Mouse (Mus musculus) gastrocnemius, postnatal 10 days (tissue): ENCODE measurements around the gene Ccm2. TPM values are rescaled to one million over a fixed set of nuclear protein-coding genes. Genes with fewer than 3 reads are reported as not detected.

Experiments used
- DNase-seq: peaks from one replicate; pipeline ENCODE4 v3.0.0; 2021; ENCODE audit warnings: mixed read lengths
- total RNA-seq, 2 experiments: library from RNA; stranded (reverse); gene quantifications; 2 replicates each; pipeline ENCODE4 v1.2.3; 2021

The Ccm2 gene
- total RNA-seq, 2 experiments from 2014 or later = 25.9 to 28.1 TPM

DNA sequence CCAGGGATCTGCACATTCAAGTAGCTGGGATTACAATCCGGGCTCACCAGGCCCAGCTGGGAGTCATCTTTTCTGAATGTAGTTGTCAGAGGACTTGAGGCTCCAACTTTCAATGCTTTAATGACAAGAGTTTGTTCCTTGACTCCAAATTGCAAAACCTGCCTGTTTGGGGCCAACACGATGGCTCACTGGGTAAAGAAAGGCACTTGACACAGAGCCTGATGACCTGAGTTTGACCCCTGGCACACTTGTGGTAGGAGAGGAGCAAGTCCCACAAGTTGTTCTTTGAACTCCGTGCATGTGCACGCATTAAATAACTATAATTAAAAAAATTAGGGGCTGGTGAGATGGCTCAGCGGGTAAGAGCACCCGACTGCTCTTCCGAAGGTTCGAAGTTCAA, 16.7 kb upstream of the Ccm2 start:
- DNase-seq = no peak

DNA sequence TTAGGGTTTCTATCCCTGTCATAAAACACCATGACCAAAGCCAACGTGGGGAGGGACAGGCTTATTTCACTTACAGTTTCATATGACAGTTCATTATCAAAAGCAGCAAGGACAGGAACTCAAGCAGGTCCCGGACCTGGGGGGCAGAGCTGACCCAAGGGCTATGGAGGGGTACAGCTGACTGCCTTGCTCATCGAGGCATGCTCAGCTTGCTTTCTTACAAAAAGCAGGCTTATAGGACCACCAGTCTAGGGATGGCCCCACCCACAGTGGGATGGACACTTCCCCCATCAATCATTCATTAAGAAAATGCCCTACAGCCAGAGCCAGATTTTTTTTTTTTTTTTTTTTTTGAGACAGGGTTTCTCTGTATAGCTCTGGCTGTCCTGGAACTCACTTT, 15.9 kb upstream of the Ccm2 start:
- no peak for DNase-seq

DNA sequence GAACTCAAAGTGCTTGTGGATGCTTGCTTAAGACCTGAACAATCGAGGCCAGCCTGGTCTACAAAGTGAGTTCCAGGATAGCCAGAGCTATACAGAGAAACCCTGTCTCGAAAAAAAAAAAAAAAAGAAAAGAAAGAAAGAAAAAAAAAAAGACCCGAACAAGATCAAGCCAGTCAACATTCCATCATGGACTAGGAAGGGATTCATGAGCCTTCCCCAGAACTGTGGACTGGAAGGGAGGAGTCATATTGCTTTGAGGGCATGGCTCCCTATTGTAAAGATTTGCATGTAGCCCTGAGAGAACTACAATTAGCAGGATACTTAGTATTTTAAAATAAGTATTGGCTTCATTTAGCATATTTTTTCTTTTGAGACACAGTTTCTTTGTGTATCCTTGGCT, 2.0 kb upstream of the Ccm2 start:
- DNase-seq = no peak

DNA sequence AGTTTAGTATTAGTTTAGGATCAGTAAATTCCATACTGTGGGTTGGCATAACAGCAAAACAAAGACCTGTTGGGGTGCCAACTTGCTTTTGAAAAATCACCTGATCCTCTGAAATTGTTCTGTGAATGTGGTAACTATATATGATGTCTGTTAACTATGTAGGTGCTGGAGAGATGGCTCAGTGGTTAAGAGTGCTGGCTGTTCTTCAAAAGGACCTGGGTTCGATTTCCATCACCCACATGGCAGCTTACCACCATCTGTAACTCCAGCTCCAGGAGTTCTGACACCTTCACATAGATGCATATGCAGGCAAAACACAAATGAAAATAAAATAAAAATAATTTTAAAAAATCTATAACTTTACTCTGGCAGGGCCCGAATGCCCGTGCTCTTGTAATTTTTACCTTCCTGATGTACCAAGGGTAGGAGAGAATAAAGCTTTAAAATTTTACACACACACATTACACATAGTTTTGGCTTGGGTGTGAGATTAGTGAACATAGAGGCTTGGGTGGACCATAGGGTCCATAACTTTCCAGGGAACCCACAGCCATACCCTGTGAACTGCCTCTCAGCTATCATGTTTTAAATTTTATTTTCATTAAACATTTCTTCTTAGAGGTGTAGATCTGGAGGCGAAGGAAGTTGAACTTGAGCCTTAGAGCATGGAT, 1.4 kb upstream of the Ccm2 start:
- DNase-seq = no peak

DNA sequence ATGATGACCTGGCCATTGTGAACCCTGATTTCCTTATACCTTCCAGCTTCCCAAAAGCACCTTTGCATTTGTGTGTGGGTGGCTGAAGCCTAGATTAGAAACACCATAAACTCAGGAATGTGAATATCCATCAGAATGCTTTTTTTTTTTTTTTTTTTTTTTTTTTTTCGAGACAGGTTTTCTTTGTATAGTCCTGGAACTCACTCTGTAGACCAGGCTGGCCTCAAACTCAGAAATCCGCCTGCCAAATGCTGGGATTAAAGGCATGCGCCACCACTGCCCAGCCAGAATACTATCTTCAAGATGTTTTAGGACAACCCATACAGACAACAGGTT, 862 bp upstream of the Ccm2 start:
- DNase-seq = no peak

DNA sequence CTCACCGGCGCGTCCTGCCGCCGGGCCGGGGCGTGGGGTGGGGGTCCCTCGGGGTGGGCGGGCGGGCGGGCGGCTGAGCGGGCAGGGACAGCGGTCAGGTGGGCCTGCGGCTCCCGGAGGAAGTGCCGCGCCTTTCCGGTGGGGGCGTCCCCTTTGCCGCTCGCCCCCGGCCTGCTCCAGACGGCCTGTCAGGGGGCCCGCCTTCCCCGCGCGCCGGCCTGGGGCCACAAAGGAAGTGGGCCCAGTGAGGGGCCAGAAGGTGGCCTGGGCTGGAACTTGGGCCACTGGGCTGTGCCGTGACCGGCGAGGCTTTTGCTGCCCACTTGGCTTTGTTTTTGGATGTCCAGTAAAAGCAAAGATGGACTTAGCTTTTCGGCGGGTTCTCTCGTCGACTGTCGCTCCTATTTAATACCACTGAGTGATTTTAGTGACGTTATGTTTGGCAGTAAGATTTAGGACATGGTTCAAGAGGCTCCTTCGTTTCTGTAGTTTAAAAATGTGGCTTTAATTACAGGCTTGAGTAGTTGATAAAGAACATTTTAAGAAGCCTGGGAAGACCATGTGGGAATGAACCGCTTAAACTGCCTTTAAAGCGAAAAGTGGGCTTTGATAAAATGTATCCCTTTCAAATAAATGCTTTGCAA, 472 bp downstream of the Ccm2 start:
- peak; percentile 66 for DNase-seq

DNA sequence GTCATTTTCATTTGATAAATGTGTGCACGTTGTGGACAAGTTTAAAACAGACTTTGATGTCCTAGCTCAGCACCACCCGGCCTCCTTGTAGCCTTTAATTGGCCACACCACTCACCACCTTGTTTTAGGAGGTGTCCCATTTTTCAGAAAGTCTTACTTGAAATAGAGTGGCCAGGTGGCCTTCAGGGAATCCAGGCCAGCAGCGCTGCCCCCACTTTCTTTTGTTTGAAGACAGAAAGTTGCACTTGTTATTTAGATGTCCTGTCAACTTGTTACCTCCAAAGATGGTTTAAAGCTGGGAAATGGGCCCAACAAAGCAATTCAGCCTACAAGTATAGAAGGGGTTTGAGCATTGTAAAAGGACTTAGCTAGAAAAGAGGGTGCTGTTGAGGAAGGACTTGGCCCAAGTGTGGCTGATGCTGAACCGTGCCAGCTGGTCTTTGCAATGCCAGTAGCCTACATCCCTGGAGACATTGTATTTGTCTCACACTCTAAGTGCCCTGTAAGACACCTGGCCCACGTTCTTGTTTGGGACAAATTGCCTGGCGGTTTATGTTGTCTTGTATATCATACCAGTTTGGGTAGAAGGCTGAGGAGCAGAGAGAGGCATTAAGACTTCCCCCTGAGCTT, 1.1 kb downstream of the Ccm2 start:
- no peak for DNase-seq

DNA sequence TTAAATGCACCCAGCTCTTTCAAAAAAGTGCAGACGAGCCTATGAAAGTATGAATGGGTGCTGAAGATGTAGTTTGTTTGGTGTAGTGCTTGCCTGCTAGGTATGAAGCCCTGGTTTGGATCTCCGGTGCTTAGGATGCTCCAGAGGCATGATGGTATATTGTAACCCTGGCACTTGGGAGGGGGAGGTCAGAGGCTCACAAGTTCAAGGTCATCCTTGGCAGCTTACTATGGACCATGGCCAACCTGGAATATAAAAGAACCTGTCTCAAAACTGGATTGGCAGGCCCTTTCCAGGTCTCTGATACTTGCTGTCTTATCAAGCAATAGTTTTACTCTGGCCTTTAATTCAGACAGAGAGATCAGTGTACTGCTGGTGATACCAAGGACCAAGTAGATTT, 3.1 kb downstream of the Ccm2 start:
- DNase-seq = no peak

DNA sequence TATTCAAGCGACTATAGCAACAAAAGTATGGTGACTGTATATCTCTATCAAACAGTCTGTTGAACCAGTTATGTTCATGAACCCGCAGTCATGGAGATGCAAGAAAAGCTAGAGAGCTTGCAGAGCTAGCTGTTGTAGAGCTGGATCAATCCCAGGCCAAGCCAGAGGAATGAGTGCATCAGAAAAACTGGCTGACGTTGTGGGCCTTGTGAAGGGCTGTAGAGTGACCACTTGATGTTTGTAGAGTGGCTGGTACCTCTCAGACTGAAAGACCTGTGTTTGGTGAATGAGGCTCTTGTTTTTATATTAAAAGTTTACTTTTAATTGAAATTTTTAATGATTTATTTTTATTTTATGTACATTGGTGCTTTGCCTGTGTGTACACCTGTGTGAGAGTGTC, 3.5 kb downstream of the Ccm2 start:
- no peak for DNase-seq

DNA sequence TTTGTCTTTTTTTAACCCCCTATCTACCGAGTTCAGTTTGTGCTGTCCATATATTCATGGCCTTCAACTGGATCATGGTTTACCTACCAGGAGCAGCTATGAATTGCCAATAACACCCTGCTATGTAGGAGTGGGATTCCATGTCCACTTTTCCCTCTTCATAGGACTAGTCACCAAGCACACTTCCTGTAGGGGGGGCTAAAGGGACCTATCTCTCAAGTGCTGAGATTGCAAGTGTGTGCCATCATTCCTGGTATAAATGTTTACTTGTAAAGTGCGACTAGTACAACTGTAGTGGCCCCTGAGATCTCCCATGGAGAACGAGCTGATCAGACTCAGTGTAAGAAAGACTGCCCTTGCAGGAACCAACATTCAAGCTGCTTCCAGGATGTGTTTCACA, 11.5 kb downstream of the Ccm2 start:
- no peak for DNase-seq

DNA sequence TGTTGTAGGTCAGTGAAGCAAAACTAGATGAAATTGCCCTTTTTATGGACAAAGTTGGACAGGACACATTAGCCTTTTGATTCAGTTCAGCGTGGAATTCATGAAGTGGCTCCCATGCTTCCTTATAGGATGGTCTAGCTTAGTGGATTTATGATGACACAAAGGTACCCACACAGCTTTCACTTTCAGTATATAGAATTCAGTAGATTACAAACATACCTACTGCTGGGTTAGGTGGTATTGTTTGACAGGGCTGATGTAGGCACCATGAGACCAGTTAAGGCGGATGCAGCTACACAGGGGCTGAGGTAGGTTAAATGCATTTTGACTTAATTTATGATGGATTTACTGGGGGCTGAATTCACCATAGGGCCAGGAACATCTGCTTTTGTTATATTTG, 13.3 kb downstream of the Ccm2 start:
- no peak for DNase-seq

DNA sequence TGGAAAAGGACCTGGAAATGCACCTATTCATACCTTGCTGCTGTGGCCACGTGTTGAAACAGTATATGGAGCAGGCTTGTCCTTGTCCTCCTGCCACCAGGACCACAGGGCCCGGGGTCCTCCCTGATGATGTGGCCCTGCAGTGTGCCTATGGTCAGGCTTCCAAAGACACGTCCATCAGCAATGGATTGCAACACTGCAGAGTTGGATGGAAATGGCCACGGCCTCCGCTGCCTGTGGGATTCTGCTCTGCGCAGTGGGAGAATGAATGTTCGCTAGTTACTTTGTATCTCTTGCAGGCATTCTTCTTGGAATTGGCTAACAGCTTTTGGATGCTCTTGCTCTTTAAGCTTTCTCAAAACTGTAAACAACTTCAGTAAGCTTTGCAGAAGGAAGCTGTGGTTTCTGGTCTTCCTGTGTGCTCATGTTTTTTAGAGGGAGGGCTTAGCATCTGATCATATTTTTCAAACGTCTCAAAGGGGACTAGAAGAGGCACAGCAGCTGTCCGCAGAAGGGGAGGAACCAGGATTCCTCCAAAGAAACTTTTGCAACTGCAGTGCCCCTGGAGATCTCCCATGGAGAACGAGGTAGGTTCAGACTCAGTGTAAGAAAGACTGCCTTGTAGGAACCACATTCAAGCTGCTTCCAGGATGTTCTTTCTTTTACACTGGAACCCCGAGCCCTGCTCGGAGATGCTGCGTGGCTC, 14.1 kb downstream of the Ccm2 start:
- peak; percentile 10 for DNase-seq

DNA sequence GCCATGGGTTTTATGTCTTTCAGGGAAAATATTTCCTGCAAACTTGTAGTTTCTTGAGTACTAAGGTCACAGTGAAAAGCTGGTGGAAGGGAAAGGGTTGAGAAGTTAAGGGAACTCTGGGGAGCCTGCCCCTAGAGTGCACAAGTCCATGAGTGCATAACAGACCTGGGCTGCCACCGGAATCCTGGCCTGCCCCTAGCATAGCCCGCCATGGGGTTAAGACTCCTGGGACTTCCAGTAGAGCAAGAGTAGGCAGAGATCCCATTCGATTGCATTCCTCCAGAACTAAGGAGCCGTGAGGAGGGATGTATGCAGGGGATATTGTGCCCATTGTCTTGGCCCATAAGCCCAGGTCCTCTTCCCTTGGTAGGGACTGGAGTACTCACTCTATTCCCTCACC, 14.8 kb downstream of the Ccm2 start:
- no peak for DNase-seq

DNA sequence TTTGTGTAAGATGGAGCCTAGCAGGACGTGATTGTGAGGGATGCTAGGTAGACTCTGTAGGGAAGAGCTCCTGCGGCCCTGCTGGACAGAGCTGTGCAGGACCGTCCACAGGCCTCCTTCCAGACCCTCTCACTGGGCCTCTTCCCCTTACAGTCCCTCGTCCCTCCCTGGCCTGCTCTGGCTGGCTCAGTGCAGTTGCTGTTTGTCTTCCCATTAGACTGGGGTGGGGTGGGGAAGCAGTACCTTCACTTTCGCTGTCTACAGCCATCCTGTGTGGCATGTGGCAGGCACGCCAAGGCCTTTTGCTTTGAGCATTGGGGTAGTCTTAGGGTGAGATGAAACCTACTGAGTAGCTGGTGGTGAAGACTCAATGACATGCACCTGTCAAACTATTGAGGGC, 15.7 kb downstream of the Ccm2 start:
- no peak for DNase-seq

DNA sequence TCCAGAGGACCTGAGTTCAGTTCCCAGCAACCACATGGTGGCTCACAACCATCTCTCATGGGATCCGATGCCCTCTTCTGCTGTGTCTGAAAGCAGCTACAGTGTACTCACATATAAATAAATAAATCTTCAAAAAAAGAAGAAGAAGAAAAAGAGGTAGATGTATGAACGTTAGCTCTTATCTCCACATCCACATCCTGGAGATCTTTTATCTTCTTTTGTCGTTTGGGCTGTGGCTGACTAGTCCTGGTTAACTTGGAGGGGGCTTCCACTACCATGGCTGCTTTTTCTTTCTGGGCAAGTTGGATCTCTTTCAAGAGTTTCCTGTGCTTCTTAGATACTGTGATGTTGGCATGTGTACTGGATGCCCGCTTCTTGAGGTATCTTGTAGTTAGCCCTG, 16.5 kb downstream of the Ccm2 start:
- no peak for DNase-seq

DNA sequence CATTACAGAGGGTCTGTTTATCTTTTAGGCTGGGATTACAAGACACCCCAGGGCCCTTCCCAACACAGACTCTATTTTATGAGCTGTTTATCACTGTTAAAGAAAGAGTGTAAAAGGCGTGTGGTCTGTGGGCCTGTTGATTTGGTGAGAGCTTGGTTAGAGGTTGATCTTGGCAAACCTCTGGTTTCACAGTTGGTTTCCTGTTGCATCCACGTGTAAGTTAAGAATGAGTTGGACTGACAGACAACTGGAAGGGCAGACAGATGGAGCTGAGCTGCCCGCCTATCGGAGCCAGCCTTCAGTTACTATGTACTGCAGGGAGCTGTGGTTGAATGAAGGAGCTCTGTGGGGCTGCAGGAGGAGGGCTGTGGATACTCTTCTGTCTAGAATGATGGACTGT, 19.8 kb downstream of the Ccm2 start:
- no peak for DNase-seq

DNA sequence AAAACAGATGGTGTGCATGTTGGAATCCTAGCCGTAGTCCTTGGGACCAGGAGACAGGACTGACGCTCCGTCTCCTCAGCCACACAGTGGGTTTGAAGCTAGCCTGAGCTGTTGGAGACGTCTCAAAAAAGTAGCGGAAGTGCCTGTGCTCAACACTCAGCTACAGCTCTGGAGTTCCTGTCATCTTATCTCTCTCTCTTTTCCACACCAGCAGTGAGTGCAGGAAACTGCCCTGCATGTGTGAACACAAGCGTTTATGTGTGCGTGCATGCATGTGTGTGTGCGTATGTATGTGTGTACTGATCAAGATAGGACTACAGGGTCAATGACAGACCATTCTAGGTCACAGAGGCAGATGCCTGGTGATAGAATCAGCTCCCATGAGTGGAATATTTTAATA, 21.3 kb downstream of the Ccm2 start:
- DNase-seq = no peak

DNA sequence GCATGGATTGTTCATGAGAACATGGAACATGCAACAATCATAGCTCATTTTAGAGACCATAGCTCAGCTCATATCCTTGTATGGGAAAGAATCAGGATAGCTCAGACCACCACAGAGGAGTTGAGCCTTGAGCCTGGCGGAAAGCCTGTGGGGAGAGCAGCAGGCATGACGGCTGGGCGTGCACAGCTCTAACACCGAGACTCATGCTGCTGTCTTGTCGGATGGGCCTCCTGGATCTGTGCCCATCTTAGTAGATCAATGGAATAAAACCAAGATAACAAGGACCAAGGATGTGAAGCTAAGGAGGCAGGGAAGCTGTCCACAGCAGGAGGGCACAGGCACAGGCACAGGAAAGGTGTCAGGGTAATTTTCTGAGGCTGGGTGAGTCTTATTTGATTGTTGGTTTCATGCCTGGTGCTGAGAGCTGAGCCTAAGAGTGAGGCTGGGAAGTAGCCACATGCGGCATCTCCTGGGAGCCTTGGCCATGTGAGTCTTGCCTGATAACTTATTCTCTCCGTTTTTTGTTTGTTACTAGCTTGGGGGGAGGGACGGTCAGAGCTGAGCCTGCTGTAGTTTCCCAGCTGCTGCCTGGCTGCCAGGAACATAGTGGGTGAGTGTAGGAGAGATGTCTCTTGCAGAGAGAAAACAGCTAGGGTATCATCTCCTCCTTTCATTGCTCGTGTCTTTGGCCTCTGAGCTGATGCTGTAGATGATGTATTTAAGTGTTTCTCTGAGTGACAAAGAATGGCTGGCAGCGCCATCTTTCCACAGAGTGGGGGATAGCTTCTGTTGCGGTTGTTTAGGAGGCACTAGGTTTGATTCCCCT, 22.1 kb downstream of the Ccm2 start:
- DNase-seq = no peak

DNA sequence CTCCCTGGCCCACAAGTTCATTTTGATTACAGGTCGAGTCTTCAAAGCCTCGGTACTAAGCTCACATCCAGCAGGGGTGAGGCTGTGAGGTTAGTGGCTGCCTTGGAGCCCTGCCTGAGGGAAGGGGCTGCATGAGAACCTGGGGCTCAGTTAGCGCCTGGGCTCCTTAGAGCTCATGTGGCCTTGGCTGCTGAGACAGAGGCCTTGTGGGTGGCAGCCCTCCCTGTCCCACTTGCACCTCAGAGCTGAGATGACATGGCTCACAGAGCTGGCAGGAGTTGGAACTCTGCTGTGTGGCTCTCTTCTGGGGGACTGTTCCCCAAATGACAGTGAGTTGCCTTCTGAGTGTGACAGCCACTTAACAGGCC, 22.7 kb downstream of the Ccm2 start:
- no peak for DNase-seq

DNA sequence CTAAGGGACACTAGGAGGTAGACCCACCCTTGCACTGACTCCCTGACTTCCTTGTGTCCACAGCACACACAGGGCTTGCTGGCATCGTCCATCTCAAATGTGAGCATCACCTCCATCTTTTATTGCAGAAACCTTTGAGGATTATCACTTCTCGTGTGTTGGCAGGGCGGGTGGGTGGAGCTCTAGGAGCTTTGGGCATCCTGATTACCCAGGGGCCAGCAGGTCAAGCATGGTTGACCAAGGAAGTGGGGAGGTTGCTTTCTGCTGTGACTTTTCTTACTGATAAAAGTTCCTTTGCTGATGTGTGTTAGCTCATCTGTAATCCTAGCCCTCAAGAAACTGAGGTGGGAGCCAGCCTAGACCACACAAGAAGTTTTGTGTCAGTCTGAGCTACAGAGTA, 29.5 kb downstream of the Ccm2 start:
- DNase-seq = no peak

DNA sequence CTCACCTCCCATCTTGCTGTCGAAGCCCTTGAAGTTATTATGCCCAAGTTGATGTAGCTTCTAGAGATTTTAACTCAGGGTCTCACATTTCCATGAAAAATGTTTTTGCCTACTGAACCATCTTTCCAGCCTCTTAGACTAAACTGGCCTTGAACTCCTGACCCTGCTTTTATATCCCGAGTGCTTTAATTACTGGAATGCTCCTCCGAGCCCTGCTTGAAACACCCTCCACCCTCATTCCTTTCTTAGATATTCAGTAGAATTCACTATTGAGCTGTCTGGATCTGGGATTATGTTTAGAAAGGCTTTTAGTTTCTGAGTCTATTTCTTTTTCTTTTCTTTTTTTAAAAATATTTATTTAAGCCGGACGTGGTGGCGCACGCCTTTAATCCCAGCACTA, 32.7 kb downstream of the Ccm2 start:
- no peak for DNase-seq

DNA sequence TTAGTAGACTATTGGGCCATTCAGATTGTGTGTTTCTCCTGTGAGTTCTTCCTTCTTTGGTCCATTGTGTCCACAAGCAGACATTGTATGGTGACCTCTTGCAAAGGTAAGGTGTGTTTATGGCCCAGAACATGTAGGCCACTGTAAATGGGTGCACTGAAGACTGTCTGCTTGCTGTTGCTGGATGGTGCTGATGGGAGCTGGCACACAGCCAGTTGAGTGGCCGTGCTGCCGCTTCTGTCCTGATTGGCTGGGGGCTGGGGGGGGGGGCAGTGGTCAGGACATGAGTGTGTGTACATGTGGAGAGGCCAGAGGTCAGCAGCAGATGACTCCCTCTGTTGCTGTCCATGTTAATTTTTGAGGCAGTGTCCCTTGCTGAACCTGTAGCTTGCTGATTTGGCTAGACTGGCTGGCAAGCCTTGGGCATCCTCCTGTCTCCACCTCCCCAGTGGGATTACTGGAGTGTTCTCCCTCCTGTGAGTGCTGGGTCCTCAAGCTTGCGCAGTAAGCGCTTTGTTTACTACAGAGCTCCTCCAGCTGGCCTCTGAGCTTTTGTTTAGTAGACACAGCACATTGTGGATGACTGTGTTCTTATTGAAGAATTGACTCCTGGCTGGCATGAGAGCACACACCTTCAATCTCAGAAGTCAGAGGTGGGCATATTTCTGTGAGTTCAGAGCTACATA, 33.5 kb downstream of the Ccm2 start:
- no peak for DNase-seq
